Mouse (Mus musculus) lung, adult 2 months (tissue): ENCODE results near the gene Zfp827.

Source experiments
- CTCF ChIP-seq: fragments of 200-500 bp; IDR thresholded peaks from 2 replicates; pipeline ENCODE4 v1.5.1; 2011; ENCODE audit warnings: mild to moderate bottlenecking, low read length, control low read depth; ENCODE audit not compliant: insufficient read depth
- POLR2A ChIP-seq: fragments of 200-500 bp; IDR thresholded peaks from 2 replicates; pipeline ENCODE4 v1.6.1; 2011; ENCODE audit warnings: low read depth, mild to moderate bottlenecking, control low read depth, low read length, borderline replicate concordance; ENCODE audit errors: extremely low read depth

GRCm38 (mm10) chr8:79227916-79228315, 199.7 kb downstream of the Zfp827 start:
- TF ChIP-seq CTCF: no peak
- no peak for TF ChIP-seq POLR2A
